Comparison of ENCODE assay signal across 22 mouse cellular contexts in genomic region chrX:160509046-160509445, GRCm38 (mm10). TPM values are rescaled to one million over a fixed set of nuclear protein-coding genes. Genes with fewer than 3 reads are reported as not detected.
DNase-seq lines count a peak whose midpoint lies in the region; ATAC-seq and TF ChIP-seq lines count a peak whose summit lies in the region.
"Had no signal": no experiment of that assay in that cellular context is flagged by ENCODE, and none has a peak within 500 bp of the region (broad histone marks: within the 10 kb centered on the region; RNA-seq: fewer than 3 reads in every experiment).

No protein-coding gene starts in this region.

- no peak for TF ChIP-seq POLR2A in embryonic fibroblast, embryonic 13.5 days (IDR thresholded peaks at IDR 0.05; ENCODE audit: low read depth, low read length)

- H3K27ac ChIP-seq in embryonic fibroblast, embryonic 13.5 days (ENCODE audit: insufficient read depth, low read length), result peak overlapping the region; percentile 52; the same call in 1 of the 2 replicates
- H3K27ac ChIP-seq: forebrain, embryonic 10.5 days; hindbrain, embryonic 13.5 days; liver, embryonic 13.5 days; midbrain, embryonic 15.5 days; stomach, embryonic 15.5 days had no signal

- H3K4me3 ChIP-seq in embryonic fibroblast, embryonic 13.5 days (ENCODE audit: insufficient read depth, low read length), result no peak overlapping the region
- H3K4me3 ChIP-seq: forebrain, embryonic 10.5 days; hindbrain, embryonic 13.5 days; liver, embryonic 13.5 days; midbrain, embryonic 15.5 days; stomach, embryonic 15.5 days had no signal

- no peak for ATAC-seq in activated CD4-positive, CD25-positive, alpha-beta regulatory T cell, adult 4 months
- ATAC-seq: midbrain, embryonic 15.5 days had no signal

- no peak for TF ChIP-seq CTCF in embryonic fibroblast, embryonic 13.5 days (IDR thresholded peaks at IDR 0.05; ENCODE audit: borderline replicate concordance, insufficient read depth, low read length)

- no peaks in the 10 kb centered on the region for H3K4me1 ChIP-seq in embryonic fibroblast, embryonic 13.5 days (ENCODE audit: control insufficient read depth, insufficient read depth, low read length)
- H3K4me1 ChIP-seq: forebrain, embryonic 10.5 days; hindbrain, embryonic 13.5 days; midbrain, embryonic 15.5 days; stomach, embryonic 15.5 days had no signal

- peak; percentile 48 for DNase-seq in adrenal gland, adult 2 months
- DNase-seq in adrenal gland, adult 18-20 months (ENCODE audit: low spot score in 2 of 2), result no peak
- DNase-seq in 3134 (ENCODE audit: extremely low read depth, insufficient read length, low spot score), result peak; percentile 33
- DNase-seq in Muller cell, postnatal 12 days (ENCODE audit: inconsistent ontology term), result peak; percentile 53
- DNase-seq in right cerebral cortex, postnatal 25 days, result no peak
- DNase-seq: B cell, adult 2 months; cerebellum, adult 8-10 months; cerebellum, postnatal 36 days; embryo, embryonic 11 days; gastrocnemius, postnatal 36 days; kidney, adult 11 months; layer of hippocampus, adult 9-11 months; liver, embryonic 13.5 days; lung, embryonic 14.5 days; right cerebral cortex, adult 18-20 months; thymus, postnatal 25 days had no signal

RNA-seq across cellular contexts. Expression of gene Phka2, which starts 7.1 kb away (rescaled TPM):
- total RNA-seq in adrenal gland, adult 2 months (2021), result 10 to 100 TPM; 25.9 to 30.3 TPM
- polyA plus RNA-seq in adrenal gland, adult 2 months (2012; rRNA removed), result 12.0 and 17.1 TPM in 2 replicates
- 10 to 100 TPM; 29.3 to 33.7 TPM for total RNA-seq in adrenal gland, adult 18-20 months (2021)
- polyA plus RNA-seq in embryonic fibroblast, embryonic 13.5 days (2011; ENCODE audit: insufficient read length, low read depth, missing spikeins), result 17.7 and 22.2 TPM in 2 replicates
- 1 to 10 TPM; 6.4 to 9.0 TPM for polyA plus RNA-seq in activated CD4-positive, CD25-positive, alpha-beta regulatory T cell, adult 4 months (2017; shearing (Covaris generic))

Comparison
In these comparisons a context has a peak if more than half of its experiments do, and no peak if none do; other contexts are left out.
1. DNase-seq: peak in adrenal gland, adult 2 months (single experiment), 3134 (single experiment) and Muller cell, postnatal 12 days (single experiment); none in adrenal gland, adult 18-20 months (0 of 2) and right cerebral cortex, postnatal 25 days (single experiment).